Mouse (Mus musculus) heart, adult 2 months (tissue): ENCODE results near the gene Ttn.

Experiments
- CTCF ChIP-seq: fragments of 200-600 bp; IDR thresholded peaks from 2 replicates; pipeline ENCODE4 v1.8.1; 2022; ENCODE audit warnings: antibody characterized with exemption, mild to moderate bottlenecking, moderate library complexity
- EP300 ChIP-seq: fragments of 200-500 bp; IDR thresholded peaks from 2 replicates; pipeline ENCODE4 v1.6.1; 2011; ENCODE audit warnings: low read depth, low read length, control low read depth; ENCODE audit not compliant: insufficient read depth
- POLR2A ChIP-seq: fragments of 200-500 bp; IDR thresholded peaks from 2 replicates; pipeline ENCODE4 v1.6.1; 2011; ENCODE audit warnings: mild to moderate bottlenecking, low read depth, low read length, control low read depth; ENCODE audit not compliant: insufficient read depth

GRCm38 (mm10) chr2:76861327-76861726 is 121.0 kb downstream of the Ttn start:
- TF ChIP-seq CTCF: no peak
- no peak for TF ChIP-seq EP300
- TF ChIP-seq POLR2A: no peak
